Mouse (Mus musculus): Measurements from ENCODE around the gene Slc12a4.

The Slc12a4 gene

DNA sequence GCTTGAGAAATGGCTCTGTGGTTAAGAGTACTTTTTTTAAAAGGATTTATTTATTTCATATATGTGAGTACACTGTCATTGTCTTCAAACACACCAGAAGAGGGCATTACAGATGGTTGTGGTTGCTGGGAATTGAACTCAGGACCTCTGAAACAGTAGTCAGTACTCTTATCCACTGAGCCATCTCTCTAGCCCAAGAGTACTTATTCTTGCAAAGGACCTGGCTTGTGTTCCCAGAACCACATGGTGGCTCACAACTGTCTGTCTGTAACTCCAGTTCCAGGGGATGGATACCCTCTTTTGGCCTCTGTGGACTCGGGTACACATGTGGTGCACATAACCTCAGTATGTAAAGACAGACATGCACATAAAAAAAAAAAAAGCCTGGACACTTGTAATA, 3.5 kb upstream of the Slc12a4 start:
- no peak for DNase-seq (ENCODE audit: low read depth, low spot score)

- DNase-seq (ENCODE audit: low read depth, low spot score) = no peak
Measured at GRCm38 (mm10) chr8:105966692-105967311, 905 bp upstream of the Slc12a4 start.

DNA sequence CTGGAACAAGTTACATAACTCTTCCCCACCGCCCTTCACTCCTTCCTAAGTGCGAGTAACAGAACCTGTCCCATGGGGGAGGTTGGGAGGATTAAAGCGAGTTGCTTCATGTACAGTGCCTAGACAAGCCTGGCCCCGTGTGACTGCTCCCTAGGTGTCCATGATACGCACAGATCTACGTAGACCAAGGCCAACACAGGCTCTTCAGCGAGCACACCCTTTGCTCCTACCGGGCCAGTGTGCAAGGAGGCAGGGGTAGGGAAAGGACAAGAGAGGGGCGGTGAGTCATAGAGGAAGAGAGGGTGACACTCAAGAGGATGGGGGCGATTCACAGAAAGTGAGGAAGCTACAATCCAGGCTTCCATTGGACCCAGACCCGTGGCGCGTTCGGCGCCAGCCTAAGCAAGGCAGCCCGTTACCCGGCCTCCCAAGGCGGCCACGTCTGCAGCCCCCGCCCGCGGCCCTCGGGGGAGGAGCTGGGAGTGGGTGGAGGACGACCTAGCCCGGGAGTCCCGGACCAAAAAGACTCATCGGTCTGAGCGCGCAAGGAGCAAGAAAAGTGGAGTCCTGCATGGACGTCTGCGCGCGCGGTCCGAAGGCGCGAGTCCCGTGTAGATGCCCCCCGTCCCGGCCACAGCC, 512 bp downstream of the Slc12a4 start:
- DNase-seq (ENCODE audit: low read depth, low spot score) = no peak

DNA sequence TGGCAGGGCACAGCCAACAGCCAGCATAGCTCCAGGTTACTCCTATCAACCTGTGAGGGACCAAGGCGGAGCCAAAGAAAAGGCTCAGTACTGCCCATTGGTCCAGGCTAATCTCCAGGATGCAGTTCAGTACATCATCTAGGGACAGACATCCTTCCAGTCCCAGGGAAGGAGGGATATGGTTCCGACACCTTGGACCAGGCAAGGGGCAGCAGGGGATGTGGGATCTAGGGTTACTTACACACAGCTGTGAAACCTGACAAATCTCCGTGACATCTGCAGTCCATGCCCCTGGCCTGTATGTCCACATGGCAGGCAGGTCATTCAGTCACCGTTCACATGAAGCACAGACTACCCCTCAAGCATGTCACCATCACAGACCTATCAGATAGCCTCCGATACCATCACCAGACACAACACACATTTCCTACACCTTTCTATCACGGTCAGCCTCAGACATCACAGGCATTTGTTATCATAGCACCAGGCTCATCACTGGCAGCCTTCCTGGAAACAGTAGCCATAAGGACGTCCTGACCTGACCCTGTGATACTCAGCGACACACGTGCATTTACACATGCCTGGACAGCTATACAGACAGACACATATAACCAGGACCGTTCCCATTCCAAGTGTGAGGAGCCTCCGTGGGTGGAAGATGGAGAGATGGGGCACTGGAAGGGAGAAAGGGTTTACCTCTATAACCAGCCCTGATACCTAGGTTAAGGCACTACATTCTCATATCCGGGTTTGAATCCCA, 1.2 kb downstream of the Slc12a4 start:
- DNase-seq (ENCODE audit: low read depth, low spot score) = no peak

- DNase-seq (ENCODE audit: low read depth, low spot score) = no peak
Measured at GRCm38 (mm10) chr8:105961536-105961935, 4.4 kb downstream of the Slc12a4 start.

DNA sequence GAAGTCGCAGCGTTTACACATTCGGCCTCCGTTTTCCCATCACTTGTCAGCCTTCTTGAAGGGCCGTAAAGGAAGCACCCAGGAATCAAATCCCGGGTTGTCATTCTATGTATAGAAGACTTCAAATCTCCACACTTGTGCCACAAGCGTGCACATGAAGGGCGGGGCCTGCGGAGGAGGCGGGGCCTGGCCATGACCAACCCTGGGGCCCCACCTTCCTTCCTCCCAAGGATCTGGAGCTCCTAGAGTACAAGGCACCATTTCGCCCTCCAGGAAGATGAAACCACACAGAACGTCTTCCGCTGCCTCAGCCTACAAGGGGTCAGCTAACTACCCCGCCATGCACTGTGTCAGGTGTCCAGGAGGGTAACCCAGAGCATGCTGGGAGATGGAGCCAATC, 4.8 kb downstream of the Slc12a4 start:
- no peak for DNase-seq (ENCODE audit: low read depth, low spot score)

DNA sequence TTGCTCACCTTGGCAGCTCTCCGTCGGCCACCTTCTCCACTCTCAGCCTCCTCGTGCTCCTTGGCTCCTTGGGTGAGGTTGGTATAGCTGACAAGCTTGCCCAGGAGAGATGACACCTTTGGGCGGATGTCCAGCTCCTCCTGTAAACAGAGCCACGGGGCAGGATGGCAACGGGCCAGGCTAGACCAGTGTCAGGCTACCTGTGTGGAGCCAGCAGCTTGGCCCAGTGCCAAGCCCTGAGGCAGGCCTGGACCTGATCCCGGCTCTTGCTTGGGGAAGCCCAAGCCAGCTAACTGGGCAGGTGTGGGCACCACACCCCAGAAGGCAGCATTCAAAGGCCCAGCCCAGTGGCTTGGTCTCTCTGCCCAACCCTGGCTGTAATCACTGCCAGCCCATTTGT, 6.5 kb downstream of the Slc12a4 start:
- no peak for DNase-seq (ENCODE audit: low read depth, low spot score)

GRCm38 (mm10) chr8:105957813-105958212, 8.1 kb downstream of the Slc12a4 start:
- no peak for DNase-seq (ENCODE audit: low read depth, low spot score)

DNA sequence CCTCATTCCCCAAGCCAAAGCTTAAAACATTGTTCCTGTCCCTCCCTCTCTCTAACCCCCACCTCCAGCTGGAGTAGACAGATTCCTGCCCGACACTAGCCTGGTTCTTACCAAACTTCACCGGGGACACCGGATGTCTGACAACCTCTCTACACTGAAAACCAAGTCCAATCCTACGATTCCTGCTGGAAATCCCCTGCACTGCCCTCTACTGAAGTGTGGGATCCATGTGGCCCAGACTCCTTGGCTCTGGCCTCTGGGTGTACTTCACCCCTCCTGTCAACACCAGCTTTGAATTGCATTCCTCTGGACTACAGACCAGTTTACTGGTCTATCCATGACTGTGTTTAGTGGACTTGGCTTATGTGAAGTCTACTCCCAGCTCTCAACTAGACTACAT, 9.3 kb downstream of the Slc12a4 start:
- no peak for DNase-seq (ENCODE audit: low read depth, low spot score)

DNA sequence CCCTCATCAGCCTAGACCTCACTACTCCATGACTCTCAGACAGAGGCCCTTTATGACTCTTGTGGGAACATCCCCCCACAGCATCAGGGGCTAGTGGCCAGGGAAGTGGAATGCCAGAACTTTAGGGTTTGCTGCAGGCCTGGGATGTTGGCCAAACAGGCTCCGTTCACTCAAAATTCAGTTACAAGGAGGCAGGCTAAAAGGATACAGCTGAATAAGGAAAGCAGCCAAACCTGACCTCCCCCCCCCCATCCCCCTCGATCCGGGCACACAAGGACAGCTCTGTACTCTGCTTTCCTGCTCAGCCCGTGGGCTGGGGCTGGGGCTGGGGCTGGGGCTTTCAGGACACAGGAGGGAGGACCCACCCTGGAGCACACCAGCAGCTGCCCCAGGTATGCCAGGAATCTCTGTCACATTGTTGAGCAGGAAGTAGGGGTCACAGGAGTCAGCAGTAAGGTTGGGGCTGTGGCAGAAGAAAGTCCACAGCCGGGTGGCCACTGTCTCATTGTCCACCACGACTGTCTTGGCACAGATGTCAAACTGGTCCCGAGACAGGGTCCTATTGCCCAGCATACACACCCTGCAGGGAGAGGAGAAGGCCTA, 14.7 kb downstream of the Slc12a4 start:
- no peak for DNase-seq (ENCODE audit: low read depth, low spot score)

GRCm38 (mm10) chr8:105949350-105949749, 16.5 kb downstream of the Slc12a4 start:
- DNase-seq (ENCODE audit: low read depth, low spot score) = no peak

DNA sequence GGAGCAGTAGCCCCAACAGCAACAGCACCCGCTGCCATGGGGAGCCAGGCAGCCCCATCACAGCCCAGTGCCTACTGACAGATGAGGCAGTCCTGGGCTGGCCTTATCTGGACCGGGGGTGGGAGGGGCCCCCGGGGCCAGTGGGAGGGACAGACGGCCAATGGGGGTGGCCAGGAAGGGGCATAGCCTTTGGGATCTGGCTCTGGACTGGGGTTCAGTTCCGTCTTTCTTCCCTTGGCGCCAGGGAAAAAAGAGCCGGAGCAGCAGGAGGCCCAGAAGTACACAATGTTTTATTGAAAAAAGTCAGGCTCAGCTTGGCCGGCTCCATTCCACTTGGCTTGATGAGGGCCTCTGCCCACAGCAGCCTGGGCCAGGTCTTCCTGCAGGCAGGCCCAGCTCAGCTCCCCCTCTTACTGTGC, 22.6 kb downstream of the Slc12a4 start, which contains the start of gene Lcat:
TSS of gene Lcat (minus strand) at position 62 of the 419 bp plus-strand sequence.
- no peak for DNase-seq (ENCODE audit: low read depth, low spot score)

- DNase-seq (ENCODE audit: low read depth, low spot score) = no peak
Measured at GRCm38 (mm10) chr8:105942542-105942941, 23.4 kb downstream of the Slc12a4 start.

GRCm38 (mm10) chr8:105942026-105942425, 23.9 kb downstream of the Slc12a4 start:
- no peak for DNase-seq (ENCODE audit: low read depth, low spot score)

- no peak for DNase-seq (ENCODE audit: low read depth, low spot score)
Measured at GRCm38 (mm10) chr8:105938306-105938669, 27.6 kb downstream of the Slc12a4 start, which contains the start of gene Psmb10. Gene Psmb10, minus strand, starts transcription at chr8:105938444.

- no peak for DNase-seq (ENCODE audit: low read depth, low spot score)
Measured at GRCm38 (mm10) chr8:105937496-105938305, 28.2 kb downstream of the Slc12a4 start.

DNA sequence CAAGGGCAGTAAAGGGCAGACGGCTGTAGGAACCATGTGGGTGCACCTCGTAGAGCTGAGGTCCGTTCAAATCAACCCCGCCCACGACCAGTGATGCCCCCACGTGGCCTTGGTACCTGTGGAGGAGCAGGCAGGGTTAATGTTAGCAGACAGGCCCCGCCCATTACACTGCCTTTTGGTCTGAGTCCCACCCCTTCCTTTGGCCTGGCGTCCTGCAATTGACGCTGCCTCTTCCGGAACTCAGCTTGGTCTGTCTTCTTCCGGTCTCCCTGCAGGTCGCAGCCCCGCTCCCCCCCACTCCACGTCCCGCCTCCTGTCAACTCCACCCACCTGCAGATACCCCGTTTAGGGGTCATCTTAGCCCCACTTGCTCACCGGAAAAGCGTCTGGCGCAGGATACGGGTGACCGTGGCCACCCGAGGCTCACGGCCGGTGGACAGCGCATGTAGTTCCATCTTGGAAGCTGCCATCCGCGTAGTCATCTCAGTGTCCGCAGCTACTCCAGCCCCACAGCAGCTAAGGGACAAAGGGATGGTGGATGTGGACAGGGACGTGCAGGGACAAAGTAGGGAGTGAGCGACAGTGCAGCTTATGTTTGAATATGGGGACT, 28.9 kb downstream of the Slc12a4 start:
- peak; percentile 83 for DNase-seq (ENCODE audit: low read depth, low spot score)

DNA sequence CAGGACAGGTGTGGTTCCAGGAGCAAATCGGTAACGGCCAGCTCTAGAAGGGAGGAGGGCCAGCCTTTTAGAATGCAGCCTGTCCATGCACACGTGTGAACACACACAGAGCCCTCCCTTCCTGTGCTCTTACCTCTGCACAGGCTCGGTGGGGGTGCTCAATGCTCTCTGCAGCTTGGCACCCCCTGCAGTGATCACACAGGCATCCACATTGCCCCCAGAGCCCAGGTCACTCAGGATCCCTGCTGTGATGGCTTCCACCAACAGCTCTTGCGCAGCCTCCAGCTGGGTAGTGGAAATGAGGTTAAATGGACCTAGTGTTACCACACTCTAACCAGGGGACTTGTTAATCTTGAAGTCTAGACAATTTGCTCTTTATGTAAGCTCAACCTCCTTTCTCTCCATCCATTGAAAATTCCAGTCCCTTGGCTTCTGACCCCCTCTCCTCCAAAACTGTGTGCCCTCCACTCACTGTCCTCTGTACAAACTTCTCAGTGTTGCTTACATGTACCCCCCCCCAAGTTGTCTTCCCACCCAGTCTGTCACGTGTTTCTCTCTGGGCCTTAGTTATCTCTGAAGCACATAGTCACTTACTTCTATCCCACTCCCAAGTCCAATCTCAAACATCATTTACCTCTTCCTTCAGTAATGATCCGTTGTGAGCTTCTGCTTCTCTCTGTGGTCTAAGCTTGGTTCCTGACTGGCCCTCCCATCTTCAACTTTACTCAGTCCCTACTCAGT, 29.9 kb downstream of the Slc12a4 start:
- no peak for DNase-seq (ENCODE audit: low read depth, low spot score)

GRCm38 (mm10) chr8:105935105-105935504, 30.8 kb downstream of the Slc12a4 start:
- no peak for DNase-seq (ENCODE audit: low read depth, low spot score)

DNA sequence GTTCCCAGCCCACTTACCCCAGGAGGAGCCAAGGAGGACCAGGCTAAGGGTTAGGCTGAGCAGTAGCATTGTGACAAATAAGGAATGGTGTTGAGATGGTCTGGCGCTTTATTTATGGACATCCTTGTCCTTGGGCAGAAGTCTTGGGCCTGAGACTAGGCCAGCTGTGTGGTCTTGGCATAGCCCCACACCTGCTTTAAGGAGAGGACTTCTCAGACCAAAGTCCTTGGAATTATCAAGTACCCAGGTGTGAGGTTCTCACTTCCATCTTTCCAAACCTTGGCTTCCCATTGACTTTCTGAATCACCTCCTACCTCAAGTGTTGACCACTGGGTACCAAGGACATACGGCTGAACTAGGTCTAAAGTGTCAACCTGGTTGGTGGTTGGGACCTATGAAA, 32.1 kb downstream of the Slc12a4 start, which contains the start of gene Ctrl:
TSS of gene Ctrl (minus strand) at position 101 of the 400 bp plus-strand sequence.
- no peak for DNase-seq (ENCODE audit: low read depth, low spot score)

Measured in WW6 (cell line).